Mouse (Mus musculus): ENCODE measurements at regions not wholly inside any gene's neighbourhood (a gene's known extent, or its start where the extent isn't known, plus 50 kb on each side); places are given as distances from the start of the nearest gene placed in this dataset.

DNA sequence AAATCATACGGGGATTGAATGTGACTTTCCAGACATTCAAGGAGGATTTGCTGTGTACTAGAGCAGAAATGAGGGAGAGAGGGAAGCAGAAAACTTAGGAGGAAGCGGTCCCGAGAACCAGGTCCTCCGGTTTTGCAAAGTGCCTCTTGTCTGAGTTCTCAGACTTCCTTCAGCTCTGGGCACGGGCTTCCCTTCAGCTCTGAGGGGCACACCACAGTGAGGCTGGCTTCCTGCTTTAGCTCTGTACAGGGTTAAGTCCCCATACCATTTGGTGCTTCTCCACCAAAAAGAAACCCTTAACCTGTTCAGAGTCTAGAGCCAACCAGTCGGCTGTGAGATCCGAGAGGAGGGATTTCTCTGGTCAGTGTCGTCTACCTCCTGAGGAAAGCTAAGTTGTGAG is 167.8 kb upstream of the Sh3bp4 start:
- DNase-seq, result no peak

DNA sequence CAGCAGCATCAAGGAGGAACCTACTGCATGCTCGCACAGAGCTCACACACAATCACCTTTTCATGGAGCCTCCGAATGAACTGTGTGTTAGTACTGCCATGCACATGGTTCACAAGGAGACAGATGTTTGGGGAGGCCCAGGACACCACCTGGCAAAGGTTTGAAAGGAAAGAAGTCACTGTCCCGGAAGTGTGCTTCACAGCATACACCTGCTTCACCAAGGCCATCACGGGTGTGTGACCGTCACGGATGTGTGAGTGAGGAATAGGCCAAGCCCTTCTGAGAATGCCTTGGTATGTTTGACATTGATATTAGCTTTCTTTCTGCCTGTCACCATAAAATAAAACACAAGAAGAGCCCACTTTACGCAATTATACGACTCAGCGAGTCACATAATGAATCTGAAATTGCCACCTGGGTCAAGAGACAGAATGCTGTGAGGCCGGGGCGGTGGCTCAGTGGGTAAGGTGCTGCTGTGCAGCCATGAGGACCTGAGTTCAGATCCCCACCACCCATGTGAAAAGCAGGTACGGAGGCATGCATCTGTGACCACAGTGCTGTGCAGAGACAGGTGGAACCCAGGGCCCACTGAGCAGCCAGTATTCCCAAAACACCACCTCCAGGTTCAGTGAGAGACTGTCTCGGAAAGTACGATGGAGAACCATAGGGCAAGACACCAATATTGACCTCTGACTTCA is 162.3 kb upstream of the Sh3bp4 start:
- no peak for DNase-seq

DNA sequence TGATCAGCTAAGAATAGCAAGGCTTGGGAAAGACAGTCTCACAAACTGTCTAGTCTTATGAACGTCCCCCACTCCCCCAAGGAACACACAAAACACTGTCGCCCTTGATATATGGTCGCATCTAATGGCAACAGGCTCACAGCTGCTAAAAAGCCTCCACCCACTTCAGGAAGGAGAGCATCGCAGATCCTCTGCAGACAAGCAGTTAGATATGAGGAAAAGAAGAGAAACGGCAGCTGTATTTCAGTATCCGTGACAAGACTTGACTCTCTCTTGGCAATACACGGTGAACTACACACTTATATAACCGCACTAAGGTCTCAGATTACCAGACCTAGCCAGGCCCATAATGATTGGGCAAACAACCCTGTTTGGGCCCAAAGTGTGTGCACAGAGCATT is 161.5 kb upstream of the Sh3bp4 start:
- DNase-seq, result no peak

DNA sequence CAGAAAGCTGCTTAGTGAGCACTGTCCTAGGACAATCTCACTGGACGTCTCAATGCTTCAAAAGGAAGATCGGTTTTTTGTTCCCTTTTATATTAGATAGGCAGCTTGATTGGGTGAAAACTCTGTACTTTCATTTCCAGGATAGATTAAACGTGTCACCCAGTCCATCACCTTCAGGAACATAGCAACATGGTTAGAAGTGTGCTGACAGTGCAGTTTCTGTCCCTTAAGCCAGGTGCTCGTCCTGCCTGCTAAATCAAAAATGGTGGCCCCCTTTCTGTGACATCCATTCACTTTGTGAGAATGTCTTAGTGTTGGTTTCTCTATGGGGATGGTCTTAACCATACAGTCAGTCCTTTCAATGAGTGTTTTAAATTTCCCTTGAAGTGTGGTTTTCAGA is 160.9 kb upstream of the Sh3bp4 start:
- DNase-seq, result no peak

DNA sequence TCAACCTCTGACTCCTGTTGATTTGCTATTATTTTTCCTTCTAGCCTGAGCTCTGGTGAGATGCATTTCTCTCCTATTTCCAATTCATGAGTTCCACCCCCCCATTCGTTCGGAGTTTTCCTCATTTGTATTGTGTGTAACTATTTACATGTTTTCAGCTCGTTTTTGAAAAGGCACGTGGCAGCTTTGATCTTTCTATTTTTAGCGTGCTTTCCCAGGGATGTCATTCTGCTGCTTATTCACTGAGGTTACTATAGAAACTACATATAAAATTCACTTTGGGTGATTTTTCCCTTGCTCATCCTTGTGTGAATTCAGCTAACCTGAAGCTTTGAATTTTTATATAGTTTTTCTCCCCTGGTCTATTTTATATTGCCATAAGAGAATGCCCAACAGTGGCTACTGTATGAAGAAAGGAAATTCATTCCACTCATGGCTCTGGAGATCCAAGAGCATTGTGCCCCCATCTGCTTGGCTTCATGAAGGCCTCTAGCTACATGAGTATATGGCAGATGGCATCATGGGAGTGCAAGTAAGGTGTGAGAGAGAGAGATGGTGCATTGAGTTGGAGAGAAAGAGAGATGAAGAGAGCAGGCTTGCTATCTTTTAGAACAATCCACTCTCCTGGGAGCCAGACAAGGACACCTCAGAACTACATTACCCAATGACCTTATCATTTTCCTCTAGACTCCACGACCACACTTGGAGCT is 160.2 kb upstream of the Sh3bp4 start:
- peak; percentile 5 for DNase-seq

DNA sequence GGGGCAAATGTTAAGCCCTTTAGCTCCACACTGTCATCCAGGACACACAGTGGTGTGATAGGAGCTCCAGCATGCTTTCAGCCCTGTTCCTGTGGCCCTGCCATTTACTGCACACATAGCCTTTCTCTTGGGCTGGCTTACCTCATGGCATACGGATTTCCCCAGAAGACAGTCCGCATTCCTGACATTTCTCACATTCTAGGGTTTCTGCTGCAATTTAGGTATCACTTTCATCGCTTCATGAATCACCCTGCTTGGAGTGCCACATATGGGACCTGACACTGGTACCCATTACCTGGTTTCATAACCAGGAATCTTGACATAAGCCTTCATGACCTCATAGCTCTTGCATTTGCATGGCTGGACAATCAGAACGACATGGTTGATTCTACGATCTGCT is 158.5 kb upstream of the Sh3bp4 start:
- DNase-seq, result no peak

DNA sequence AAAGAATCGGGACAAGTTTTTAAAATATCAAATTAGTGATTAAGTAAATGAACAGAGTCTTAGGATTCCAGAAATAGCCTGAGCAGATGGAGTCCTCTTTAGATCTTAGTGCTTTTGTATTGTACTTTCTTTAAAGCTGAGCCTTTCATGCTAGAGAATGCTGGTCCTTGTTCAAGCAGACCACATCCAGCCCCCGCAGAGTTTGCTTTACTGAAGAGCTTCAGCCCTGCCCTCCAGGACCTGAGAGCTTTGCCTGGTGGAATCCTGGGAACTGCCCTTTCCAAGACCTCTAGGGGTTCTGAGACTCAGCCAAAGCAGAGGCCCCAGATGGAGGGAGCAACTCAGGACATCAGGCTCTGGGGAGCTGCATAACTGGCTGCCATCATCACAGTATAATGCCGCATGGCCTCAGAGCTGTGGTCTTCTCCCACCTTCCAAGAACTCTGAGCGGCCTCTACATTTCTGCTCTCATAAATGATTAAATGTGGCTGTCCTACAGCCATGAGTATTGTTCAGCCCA is 153.6 kb upstream of the Sh3bp4 start:
- DNase-seq, result no peak

DNA sequence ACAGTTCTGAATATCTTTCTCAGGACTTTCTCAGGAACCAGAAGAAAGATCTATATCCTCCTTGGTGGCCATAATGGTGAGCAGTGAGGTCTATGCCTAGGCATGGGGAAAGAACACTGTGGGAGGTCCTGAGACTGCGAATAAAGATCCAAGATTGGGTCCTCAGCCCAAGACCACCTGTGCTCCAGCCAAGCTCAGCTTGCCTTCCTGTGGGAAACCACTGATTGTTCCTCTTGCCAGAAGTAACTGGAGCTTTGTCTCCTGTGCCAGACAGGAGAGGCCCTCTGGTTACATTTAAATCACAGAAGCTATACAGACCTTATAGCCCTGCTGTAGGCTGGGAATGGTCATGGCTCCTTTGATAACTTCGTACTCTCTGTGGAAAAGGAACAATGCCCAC is 148.8 kb upstream of the Sh3bp4 start:
- no peak for DNase-seq

DNA sequence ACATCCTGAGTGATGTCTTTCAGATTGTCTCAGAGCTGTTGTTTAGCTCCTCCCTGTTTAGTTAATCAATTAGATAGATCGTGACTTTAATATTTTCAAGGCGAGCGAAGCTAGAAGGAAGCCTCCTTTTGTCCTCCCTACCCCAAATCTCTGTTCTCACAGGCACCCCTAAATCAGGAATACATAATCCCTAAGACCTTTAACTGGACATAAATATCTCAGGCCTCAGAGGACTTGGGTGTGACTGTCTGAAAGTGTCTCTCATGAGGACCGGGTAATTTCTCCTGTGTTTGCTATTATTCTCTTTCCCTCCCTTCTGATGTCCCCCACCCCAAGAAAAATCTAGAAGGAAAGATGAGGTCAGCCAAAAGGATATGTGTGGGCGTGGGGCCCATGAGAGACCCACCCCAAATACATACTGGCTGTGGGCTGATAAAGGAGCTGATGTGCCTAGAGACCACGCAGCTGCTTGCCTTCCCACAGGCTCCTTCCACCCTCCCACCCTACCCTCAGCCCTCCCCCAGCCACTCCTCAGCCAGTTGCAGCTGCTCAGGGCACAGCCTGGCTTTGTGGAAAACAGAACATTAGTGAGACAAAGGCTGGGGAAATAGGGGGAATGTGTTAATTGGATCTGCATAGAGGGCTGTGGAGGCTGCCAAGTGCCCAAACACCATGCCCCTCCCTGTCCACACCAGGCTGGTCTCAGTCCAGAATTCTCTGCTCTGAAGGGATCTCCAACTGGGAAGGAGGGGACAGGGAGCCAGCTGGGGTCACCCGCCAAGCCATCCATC is 146.2 kb upstream of the Sh3bp4 start:
- peak; percentile 34 for DNase-seq

DNA sequence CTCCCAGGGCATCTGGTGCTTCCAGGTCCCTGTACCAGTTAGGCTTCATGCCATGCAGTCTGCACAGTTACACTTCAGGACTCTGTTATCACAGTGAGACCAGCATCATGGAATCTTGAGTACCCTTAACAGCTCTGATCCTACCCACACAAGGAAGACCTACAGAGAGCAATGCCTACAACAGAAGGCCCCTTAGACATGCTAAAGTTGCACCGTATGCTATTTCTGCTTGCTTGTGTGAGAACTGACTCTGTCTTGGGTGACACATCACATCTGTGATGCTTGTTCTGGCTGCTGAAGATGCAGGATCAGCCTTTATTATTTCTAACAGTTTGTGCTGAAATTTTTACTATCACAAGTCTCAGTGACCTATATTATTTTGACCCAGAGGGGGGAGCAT is 135.0 kb upstream of the Sh3bp4 start:
- DNase-seq, result peak; percentile 36

DNA sequence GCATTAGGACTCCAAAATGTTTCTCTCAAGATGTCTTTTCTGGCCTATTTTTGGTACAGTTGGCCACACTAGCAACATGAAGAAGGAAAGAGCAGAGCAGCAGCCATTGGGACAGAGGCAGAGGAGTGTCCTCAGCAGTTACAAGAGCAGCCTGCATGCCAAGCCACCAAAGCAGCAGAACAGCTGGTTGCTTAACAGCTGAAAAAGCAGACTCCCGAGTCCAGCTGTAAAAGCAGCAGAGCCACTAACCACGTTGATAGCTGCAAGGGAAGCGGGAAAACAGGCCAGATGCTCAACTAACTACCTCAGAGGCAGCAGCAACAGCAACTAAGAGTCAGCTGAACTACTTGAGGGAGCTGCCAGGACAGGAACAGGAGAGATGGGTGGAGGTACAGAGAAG is 134.4 kb upstream of the Sh3bp4 start:
- DNase-seq, result no peak

DNA sequence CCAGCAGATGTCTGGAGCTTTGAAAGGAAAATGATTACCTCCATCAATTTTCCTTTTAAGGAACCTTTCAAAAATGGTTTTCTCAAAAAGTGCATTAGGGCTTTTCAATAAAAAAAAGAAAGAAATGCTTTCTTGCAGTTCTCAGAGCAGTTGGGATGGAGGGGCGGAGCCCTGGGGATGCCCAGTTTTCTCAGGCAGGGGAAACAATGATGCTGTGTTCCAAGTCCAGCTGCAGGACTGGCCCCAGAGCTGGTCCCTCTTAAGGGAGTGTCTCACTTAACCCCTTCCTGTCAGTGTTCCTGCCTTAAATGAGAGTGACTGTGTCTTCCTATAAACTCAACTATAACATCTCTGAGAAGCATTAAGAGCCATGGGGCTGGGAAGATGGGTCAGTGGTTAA is 132.9 kb upstream of the Sh3bp4 start:
- no peak for DNase-seq

DNA sequence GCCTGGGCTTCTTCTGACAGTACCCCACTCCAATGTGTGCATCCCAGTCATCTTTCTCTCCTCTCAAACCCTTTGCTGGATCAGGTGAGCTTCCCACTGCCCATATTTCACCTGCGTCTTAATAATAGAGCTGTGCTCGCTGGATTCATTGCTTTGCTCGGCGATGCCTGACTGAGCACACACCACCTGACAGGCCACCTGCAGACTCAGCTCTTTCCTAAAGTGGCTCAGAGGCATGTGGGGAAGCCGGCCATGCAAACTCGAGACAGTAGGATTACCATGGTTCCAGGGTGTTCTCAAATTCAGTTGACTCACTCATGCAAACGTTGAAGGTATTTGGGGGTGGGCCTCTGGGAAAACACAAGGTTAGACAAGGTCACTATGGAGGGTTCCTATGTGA is 131.8 kb upstream of the Sh3bp4 start:
- DNase-seq, result no peak

DNA sequence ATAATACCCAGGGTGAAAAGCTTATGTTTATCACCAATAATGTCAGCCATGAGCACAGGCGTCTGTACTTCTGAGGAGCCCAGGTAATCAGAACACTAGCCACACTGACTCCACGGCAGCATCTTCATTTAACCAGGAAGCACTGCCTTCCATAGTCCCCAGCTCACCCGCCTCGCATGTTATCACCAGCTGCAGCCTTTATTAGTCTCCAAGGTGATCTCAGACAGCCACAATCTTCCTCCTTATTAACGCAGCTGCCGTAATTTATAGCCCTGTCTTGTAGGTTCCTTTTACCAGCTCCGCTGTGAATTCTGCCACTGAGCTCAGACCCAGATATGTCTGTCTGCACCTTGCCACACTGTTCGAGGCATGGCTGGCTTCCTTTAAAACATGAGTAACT is 127.2 kb upstream of the Sh3bp4 start:
- DNase-seq, result no peak

DNA sequence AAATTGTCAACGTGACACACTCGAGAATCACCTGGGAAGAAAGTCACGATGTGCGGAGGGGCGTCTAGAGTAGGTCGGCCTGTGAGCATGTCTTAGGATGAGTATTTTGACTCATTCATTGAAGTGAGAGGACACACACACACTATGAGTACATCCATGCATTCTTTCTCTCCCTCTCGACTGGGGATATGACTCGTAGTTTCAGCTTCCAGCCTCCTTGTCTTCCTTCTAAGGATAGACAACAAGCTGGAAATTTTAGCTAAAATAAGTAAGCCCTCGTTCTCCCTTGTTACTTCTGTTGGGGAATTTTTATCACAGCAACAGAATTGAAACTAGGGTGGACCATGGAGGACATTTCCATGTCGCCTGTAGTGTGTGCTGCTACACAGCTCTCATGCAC is 124.3 kb upstream of the Sh3bp4 start:
- no peak for DNase-seq

DNA sequence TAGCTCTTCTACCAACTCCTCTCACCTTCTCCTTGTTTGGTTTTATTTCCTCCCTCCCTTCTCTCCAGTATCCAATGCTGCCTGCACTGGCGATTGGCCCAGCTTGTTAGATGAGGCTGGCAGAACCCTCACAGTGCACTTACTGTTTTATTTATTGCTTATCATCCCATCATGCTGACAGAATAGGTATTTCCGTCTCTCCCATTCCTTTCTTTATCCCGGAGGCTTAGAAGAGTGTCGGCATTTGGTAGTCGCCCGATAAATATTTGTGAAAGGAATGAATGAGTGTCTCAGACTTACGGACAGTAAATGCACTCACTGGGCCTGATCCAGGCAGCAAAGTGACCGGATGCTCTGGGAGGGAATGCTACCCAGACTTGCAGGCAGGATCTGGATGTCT is 123.8 kb upstream of the Sh3bp4 start:
- DNase-seq, result no peak

DNA sequence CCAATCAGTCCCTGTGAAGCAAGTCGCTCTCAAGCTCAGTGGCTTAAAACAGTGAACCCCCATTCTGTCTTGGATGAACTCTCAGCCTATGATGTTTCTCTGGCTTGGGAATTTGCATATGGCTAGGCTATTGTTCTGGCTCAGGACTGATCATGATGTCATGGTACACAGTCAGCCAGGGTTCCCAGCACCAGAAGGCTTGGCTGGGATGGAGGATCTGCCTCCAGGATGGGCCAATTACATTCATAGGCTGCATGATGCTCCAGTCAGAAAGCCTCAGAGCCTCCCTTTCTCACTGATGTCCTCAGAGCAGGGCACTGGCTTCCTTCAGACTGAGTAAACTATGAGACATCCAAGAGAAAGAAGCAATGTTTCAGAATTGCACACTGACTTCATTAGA is 120.3 kb upstream of the Sh3bp4 start:
- DNase-seq, result no peak

DNA sequence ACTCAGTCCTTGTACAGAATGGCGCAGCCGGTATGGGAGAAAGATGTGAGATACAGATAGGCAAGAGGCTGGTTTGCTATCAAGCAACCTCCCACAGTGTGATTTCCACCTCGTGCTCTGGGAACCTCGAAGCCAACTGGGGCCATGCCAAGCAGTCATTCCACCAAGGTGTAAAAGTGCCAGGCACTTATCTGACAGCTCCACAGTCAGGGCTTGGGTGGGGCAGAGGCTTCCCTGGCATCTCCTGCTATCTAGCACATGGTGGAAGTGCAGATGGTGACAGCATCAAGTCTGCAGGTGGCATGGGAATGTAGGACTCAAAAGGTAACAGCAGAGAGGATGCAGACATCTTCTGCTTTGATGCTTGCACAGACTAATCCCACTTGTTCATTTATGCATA is 116.7 kb upstream of the Sh3bp4 start:
- no peak for DNase-seq

DNA sequence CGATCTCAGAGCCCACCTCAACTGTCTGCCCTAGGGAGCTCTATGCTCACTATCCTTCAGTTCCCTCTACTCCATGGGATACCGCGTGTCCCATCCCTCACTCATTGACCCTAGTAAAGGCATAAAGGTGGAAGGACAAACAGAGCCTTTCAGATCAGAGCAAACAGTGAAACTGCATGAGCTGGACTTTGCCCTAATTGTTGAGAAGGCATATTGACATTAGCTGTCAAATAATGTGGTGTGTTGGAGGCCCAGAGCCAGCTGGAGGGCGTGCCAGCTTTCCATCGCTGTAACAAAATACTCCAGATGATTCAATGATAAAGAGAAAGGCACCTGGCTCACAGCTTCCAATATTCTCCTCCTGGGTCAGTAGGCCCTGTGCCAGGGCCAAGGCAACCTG is 115.4 kb upstream of the Sh3bp4 start:
- DNase-seq, result no peak

DNA sequence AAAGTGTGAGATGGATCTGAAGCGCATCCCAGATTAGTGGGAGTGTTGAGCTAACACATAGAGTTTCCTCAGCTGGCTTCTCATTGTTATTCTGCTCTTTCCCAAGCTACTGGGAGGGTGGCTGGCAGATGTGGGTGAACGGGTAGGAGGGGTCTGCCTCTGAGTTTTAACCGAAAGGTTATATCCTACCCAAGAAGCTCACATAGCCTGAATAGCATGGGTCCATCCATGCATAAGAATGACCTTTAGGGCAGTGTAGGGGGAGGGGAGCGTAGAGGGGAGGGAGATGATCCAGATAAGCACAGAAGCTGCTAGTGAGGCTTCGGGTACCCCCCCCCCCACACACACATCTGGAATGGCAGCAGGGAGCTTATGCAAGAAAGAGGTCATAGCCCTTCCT is 113.2 kb upstream of the Sh3bp4 start:
- no peak for DNase-seq

DNA sequence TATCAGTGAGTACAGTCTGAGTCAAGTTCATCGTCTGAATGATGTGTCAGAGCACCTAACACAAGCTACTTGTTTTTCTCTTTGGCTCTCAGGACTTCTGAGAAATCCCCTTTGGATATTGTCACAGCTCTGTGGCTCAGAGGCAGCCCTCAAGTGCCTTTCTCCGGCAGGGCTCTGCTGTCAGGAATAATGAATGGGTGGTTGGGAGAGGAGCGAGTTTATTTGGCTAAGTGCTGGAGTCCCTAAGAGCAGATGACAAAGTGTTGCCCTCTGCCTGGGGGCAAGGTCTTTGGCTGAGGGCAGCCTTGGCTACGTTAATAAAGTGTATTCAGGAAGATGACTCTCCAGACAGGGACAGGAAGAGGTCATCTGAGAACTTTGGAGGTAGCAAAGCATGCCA is 110.5 kb upstream of the Sh3bp4 start:
- DNase-seq, result no peak

DNA sequence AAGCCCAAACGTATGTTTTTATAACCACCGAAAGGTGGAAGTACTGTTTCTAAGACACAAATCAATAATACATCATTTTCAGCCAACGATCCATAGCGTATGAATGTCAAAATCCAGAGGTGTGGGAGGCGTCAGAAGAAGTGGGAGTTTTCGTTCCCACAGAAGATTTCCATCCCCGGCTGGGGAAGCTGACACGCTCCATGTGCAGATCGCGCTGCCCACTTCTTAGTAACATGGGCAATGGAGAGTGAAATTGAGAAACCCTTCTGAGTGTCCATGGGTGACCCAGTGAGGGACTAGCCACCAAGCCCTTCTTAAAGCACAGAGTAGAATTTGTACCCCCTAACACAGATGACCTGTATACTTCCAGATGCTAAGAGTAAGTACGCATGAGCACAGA is 110.1 kb upstream of the Sh3bp4 start:
- peak; percentile 12 for DNase-seq

DNA sequence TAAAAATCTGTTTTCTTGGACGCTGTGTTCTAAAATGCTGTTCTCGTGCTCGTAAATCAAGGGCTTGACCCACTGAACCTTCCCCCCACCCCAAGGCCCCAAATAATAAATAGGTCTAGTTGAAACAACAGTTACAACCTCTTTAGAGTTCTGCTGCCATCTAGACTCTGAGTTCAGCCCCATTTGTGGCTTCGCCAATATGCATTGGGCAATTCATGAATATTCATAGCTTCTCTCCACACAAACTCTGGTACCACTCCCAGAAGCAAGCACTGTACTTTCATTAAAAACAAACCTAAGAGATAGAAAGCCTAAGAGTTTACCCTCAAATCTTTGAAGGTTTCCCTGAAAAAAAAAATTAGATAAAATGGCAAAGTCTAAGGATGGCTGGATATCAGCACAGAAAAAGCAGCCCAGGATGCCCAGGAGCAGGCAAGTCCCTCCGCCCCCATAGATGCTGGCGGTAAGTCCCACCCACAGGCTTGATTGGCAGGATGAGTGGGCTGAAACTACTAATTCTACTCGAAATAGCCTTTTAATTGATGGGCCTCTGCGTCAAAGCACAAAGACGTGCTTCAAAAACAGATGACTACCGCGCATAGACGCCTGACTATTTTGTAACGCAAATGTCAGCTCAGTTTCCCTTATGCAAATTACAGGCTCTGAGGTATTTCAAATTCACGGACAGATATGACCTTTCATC is 106.0 kb upstream of the Sh3bp4 start:
- peak; percentile 33 for DNase-seq

All from right cerebral cortex, adult 18-20 months (tissue).